Mouse (Mus musculus) heart, adult 2 months (tissue): Measurements from ENCODE around the gene Snrpd3. TPM values are rescaled to one million over a fixed set of nuclear protein-coding genes. Genes with fewer than 3 reads are reported as not detected.
"Not testable (repeated sequence)": the region's sequence is repeated elsewhere in the genome, so short reads cannot be mapped to it uniquely, and the experiment has no call there.

Experiments
- DNase-seq, 2 experiments: peaks; one replicate each; pipeline ENCODE4 v3.0.0; 2021
- H3K27ac ChIP-seq: fragments of 200-600 bp; 2 replicates; pipeline ENCODE4 v1.8.1; 2022
- H3K27me3 ChIP-seq: fragments of 200-500 bp; 2 replicates; pipeline ENCODE4 v1.6.1; 2012; ENCODE audit warnings: mild to moderate bottlenecking, low read length, inconsistent platforms, mixed read lengths; ENCODE audit not compliant: control insufficient read depth, insufficient read depth
- H3K36me3 ChIP-seq: fragments of 200-500 bp; 2 replicates; pipeline ENCODE4 v1.6.1; 2012; ENCODE audit warnings: low read length, inconsistent platforms; ENCODE audit not compliant: control insufficient read depth, insufficient read depth
- H3K4me1 ChIP-seq: fragments of 200-500 bp; 2 replicates; pipeline ENCODE4 v1.6.1; 2011; ENCODE audit warnings: low read length; ENCODE audit not compliant: control insufficient read depth, insufficient read depth
- H3K4me3 ChIP-seq: fragments of 200-600 bp; 2 replicates; pipeline ENCODE4 v1.8.1; 2022
- H3K79me2 ChIP-seq: fragments of 200-500 bp; replicated peaks from 2 replicates; pipeline ENCODE4 v1.6.1; 2012; ENCODE audit warnings: mild to moderate bottlenecking, inconsistent platforms, low read length, moderate library complexity, mixed read lengths; ENCODE audit not compliant: control insufficient read depth, insufficient read depth
- H3K9ac ChIP-seq: fragments of 200-500 bp; 2 replicates; pipeline ENCODE4 v1.6.1; 2012; ENCODE audit warnings: low read depth, mild to moderate bottlenecking, control low read depth, inconsistent platforms, low read length, mixed read lengths
- CTCF ChIP-seq: fragments of 200-600 bp; IDR thresholded peaks from 2 replicates; pipeline ENCODE4 v1.8.1; 2022; ENCODE audit warnings: antibody characterized with exemption, mild to moderate bottlenecking, moderate library complexity
- EP300 ChIP-seq: fragments of 200-500 bp; IDR thresholded peaks from 2 replicates; pipeline ENCODE4 v1.6.1; 2011; ENCODE audit warnings: low read depth, low read length, control low read depth; ENCODE audit not compliant: insufficient read depth
- POLR2A ChIP-seq: fragments of 200-500 bp; IDR thresholded peaks from 2 replicates; pipeline ENCODE4 v1.6.1; 2011; ENCODE audit warnings: mild to moderate bottlenecking, low read depth, low read length, control low read depth; ENCODE audit not compliant: insufficient read depth
- WGBS: fragments of 180-500 bp; shearing (Covaris S2); methylation state at CpG from one replicate; pipeline ENCODE4 v1.1.7; 2018; 5-methylcytosine and 5-hydroxymethylcytosine counted together
- intact Hi-C: fragments of 180-260 bp; cut with DNase I; formaldehyde crosslinking; loops from one replicate; pipeline ENCODE4 v1.15.1; 2025
- polyA plus RNA-seq: library from polyadenylated mRNA; depleted of rRNA; stranded (reverse); fragments of >200 nt; gene quantifications from 2 replicates; pipeline ENCODE4 v1.2.3, GENCODE M21; 2012
- total RNA-seq, 2 experiments: library from RNA; stranded (reverse); gene quantifications; 2 replicates each; pipeline ENCODE4 v1.2.3; 2021

Gene Snrpd3
- total and polyA plus RNA-seq, 3 experiments, result 20.8 to 65.8 (median 61.1) TPM

DNA sequence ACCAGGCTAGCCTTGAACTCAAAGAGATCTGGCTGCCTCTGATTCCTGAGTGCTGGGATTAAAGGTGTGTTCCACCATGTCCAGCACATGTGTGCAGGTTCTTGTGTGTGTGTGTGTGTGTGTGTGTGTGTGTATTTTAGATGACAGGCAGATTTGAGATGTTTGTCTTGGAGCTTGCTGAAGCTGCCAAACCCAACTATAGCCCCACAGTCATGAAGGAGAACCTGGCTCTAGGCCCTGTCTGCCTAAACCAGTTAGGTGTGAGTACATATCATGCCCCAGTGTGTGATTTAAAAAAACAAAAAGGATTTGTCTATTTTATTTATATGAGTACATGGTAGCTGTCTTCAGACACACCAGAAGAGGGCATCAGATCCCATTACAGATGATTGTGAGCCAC lies 21.4 kb upstream of the Snrpd3 start:
- Histone ChIP-seq H3K9ac (no peak overlapping the region), H3K4me3 (no peak overlapping the region), H3K4me1 (peaks cover 1% of the 10 kb centered on the region; the same call in 1 of the 2 replicates), H3K27me3 (no peaks in the 10 kb centered on the region), H3K36me3 (no peaks in the 10 kb centered on the region), H3K79me2 (no peaks in the 10 kb centered on the region), H3K27ac (peak overlapping the region; percentile 84)
- intact Hi-C loops, result no loop called here
- TF ChIP-seq EP300, result no peak
- no peak for TF ChIP-seq CTCF
- TF ChIP-seq POLR2A, result no peak
- no peak for DNase-seq

DNA sequence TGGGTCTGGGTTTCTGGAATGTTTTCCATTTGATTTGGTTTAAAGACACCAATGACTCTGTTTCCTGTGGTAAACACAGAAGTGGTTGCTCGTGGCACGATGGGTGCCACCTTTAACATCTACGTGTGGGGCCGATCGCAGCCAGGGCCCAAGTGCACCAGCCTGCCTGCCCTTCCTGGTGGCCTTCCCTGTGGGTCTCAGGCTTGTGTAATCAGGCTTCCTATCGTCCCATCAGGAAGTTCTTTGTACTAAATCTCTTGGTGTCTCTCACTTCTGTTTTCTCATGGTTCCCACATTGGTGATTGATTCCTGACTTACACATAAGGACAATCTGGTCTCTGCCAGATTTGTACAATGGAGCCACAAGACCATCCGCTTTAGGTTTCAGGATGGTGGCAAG lies 18.1 kb upstream of the Snrpd3 start:
- intact Hi-C loops, H3K27ac ChIP-seq, H3K4me3 ChIP-seq, H3K36me3 ChIP-seq, H3K27me3 ChIP-seq, DNase-seq, H3K4me1 ChIP-seq, H3K79me2 ChIP-seq, H3K9ac ChIP-seq: not testable (repeated sequence)
- 73% methylated on average over 7 of the region's 7 CpGs for WGBS

DNA sequence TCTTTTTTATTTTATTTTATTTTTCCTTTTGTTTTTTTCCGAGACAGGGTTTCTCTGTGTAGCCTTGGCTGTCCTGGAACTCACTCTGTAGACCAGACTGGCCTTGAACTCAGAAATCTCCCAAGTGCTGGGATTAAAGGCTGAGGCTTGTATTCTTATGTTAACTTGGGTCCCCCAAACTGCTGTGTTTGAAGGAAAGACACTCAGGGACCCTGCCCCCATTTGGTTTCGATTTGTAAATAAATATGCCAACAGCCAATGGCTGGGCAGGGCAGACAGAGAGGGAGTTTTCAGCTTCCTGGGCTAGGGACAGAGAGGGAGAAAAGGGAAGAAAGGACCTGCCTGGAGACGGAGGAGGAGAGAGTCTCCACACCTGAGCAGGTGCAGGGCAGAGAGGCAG lies 17.6 kb upstream of the Snrpd3 start:
- Histone ChIP-seq H3K4me1 (peaks cover 3% of the 10 kb centered on the region), H3K4me3 (no peak overlapping the region), H3K79me2 (no peaks in the 10 kb centered on the region), H3K27ac (no peak overlapping the region), H3K27me3 (no peaks in the 10 kb centered on the region), H3K9ac (no peak overlapping the region), H3K36me3 (no peaks in the 10 kb centered on the region)
- intact Hi-C loops, result no loop called here
- DNase-seq, result no peak
- 70% methylated on average over 3 of the region's 3 CpGs for WGBS
- no peak for TF ChIP-seq CTCF
- no peak for TF ChIP-seq POLR2A
- no peak for TF ChIP-seq EP300

DNA sequence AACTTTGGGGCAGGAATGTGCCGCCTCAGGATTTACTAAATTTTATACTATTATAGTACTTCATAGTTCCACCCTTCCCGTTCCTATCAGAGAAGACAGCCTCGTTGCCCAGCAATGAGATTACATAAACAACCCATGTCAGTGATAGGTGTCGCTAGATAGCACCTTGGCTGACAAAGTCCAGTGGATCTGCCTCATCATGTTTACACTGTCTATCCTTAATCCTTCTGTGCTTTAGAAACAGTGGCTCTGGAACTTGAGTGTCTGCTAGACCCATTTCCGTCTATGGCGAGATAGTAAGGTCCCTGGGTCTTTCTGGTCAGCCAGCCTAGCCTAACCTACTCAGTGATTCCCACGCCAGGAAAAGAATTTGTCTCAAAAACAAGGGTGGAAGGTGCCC lies 17.0 kb upstream of the Snrpd3 start:
- no peak for DNase-seq
- no peaks in the 10 kb centered on the region for H3K79me2 ChIP-seq
- WGBS, result 39% methylated on average over 7 of the region's 7 CpGs
- H3K4me3 ChIP-seq, result no peak overlapping the region
- no peak for TF ChIP-seq EP300
- TF ChIP-seq CTCF, result no peak
- TF ChIP-seq POLR2A, result no peak
- H3K27ac ChIP-seq, result no peak overlapping the region
- H3K4me1 ChIP-seq, result peaks cover 4% of the 10 kb centered on the region
- no peak overlapping the region for H3K9ac ChIP-seq
- H3K36me3 ChIP-seq, result no peaks in the 10 kb centered on the region
- no peaks in the 10 kb centered on the region for H3K27me3 ChIP-seq
- intact Hi-C loops, result no loop called here

DNA sequence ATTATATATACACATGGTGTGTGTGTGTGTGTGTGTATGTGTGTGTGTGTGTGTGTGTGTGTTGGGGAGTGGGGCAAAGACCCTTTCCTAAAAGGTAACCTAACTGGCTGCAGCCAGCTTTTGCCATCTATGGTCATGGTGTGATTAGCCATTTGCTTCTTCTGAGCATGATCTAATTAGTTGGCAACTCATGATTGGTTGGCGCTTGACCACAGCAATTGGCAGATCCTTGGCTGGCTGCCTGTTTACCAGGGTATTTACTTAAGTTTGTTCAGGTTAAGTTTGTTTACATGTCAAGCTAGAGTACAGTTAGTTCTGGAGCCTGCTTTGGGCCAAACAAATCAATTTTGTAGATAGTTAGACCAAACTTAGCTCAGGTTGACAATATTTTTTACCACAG lies 15.7 kb upstream of the Snrpd3 start:
- H3K27ac ChIP-seq, result no peak overlapping the region
- TF ChIP-seq EP300, result no peak
- no peak for TF ChIP-seq POLR2A
- WGBS, result 97% methylated on average over 1 of the region's 1 CpGs
- H3K27me3 ChIP-seq, result no peaks in the 10 kb centered on the region
- H3K9ac ChIP-seq, result no peak overlapping the region
- no peaks in the 10 kb centered on the region for H3K79me2 ChIP-seq
- intact Hi-C loops, result no loop called here
- DNase-seq, result no peak
- peaks cover 3% of the 10 kb centered on the region for H3K4me1 ChIP-seq
- no peaks in the 10 kb centered on the region for H3K36me3 ChIP-seq
- H3K4me3 ChIP-seq, result no peak overlapping the region

DNA sequence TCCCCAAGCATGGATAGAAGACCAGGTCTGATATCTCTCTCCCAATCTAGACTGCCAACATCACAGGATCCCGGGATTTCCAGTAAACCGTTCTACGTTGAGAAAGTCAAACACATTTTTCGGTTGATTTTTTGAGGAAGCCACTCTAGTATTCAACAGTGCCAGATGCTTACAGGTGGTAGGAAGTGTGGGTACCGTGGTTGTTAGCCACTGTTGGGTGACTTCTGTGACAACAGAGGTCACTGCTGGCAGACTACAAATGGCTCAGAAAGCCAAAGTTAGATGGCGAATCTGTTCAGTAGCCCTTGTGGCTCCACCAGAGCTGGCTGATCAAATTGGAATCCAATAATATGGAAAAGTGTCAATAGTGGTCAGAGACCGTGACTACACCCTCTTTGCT lies 13.7 kb upstream of the Snrpd3 start:
- no peaks in the 10 kb centered on the region for H3K79me2 ChIP-seq
- H3K4me3 ChIP-seq, result no peak overlapping the region
- no peaks in the 10 kb centered on the region for H3K36me3 ChIP-seq
- intact Hi-C loops, result no loop called here
- H3K9ac ChIP-seq, result no peak overlapping the region
- H3K27ac ChIP-seq, result no peak overlapping the region
- DNase-seq, result no peak
- 93% methylated on average over 7 of the region's 7 CpGs for WGBS
- H3K27me3 ChIP-seq, result no peaks in the 10 kb centered on the region
- TF ChIP-seq POLR2A (no peak), EP300 (no peak), CTCF (no peak)
- peaks cover 3% of the 10 kb centered on the region for H3K4me1 ChIP-seq
